Mouse (Mus musculus): ENCODE data around the gene Dnm3. TPM values are rescaled to one million over a fixed set of nuclear protein-coding genes. Genes with fewer than 3 reads are reported as not detected.

The Dnm3 gene
- polyA plus RNA-seq, 1 experiment, result 1.7 TPM

- no peak overlapping the region for H3K9ac ChIP-seq (ENCODE audit: low read depth, poor library complexity, severe bottlenecking)
- TF ChIP-seq CTCF (IDR thresholded peaks at IDR 0.05; ENCODE audit: low read depth, low read length), result no peak
- TF ChIP-seq EP300 (IDR thresholded peaks at IDR 0.05; ENCODE audit: insufficient read depth, low read depth, low read length), result no peak
- no peak for TF ChIP-seq POLR2A (IDR thresholded peaks at IDR 0.05; ENCODE audit: insufficient read depth, low read length)
- no peaks in the 10 kb centered on the region for H3K36me3 ChIP-seq (ENCODE audit: control insufficient read depth, insufficient read depth, low read length, poor library complexity, severe bottlenecking)
- H3K27me3 ChIP-seq (ENCODE audit: control insufficient read depth, insufficient read depth, low read length, poor library complexity, severe bottlenecking), result no peaks in the 10 kb centered on the region
- H3K4me3 ChIP-seq (ENCODE audit: low read depth, low read length), result no peak overlapping the region
- H3K4me1 ChIP-seq (ENCODE audit: control insufficient read depth, insufficient read depth, low read length), result no peaks in the 10 kb centered on the region
- no peaks in the 10 kb centered on the region for H3K9me3 ChIP-seq (replicated peaks; ENCODE audit: control insufficient read depth, insufficient read depth, low read length, poor library complexity, severe bottlenecking)
- H3K27ac ChIP-seq (ENCODE audit: insufficient read depth, low read length), result no peak overlapping the region
Observed at GRCm38 (mm10) chr1:162336640-162337039, 141.2 kb downstream of the Dnm3 start.

DNA sequence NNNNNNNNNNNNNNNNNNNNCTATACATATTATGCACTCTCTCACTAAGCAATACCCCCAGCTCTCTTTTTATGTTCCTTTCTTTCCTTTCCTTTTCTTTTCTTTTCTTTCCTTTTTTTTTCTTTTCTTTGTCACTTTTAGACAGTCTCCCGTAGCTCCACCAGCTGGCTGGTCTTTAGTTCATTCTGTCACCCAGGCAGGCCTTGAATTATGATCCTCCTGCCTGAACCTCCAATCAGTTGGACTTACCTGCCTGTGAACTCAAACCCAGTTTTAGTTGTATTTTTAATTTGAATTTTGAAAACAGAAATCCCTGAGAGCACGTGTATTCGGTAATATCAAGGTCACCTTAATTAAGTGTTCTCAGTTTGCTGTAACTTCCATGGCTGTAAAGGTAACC lies 141.6 kb downstream of the Dnm3 start:
- Histone ChIP-seq H3K36me3 (ENCODE audit: control insufficient read depth, insufficient read depth, low read length, poor library complexity, severe bottlenecking) (no peaks in the 10 kb centered on the region), H3K4me3 (ENCODE audit: low read depth, low read length) (no peak overlapping the region), H3K27ac (ENCODE audit: insufficient read depth, low read length) (no peak overlapping the region), H3K4me1 (ENCODE audit: control insufficient read depth, insufficient read depth, low read length) (no peaks in the 10 kb centered on the region), H3K9ac (ENCODE audit: low read depth, poor library complexity, severe bottlenecking) (no peak overlapping the region), H3K27me3 (ENCODE audit: control insufficient read depth, insufficient read depth, low read length, poor library complexity, severe bottlenecking) (no peaks in the 10 kb centered on the region), H3K9me3 (replicated peaks; ENCODE audit: control insufficient read depth, insufficient read depth, low read length, poor library complexity, severe bottlenecking) (no peaks in the 10 kb centered on the region)
- TF ChIP-seq CTCF (IDR thresholded peaks at IDR 0.05; ENCODE audit: low read depth, low read length) (no peak), POLR2A (IDR thresholded peaks at IDR 0.05; ENCODE audit: insufficient read depth, low read length) (no peak), EP300 (IDR thresholded peaks at IDR 0.05; ENCODE audit: insufficient read depth, low read depth, low read length) (no peak)

DNA sequence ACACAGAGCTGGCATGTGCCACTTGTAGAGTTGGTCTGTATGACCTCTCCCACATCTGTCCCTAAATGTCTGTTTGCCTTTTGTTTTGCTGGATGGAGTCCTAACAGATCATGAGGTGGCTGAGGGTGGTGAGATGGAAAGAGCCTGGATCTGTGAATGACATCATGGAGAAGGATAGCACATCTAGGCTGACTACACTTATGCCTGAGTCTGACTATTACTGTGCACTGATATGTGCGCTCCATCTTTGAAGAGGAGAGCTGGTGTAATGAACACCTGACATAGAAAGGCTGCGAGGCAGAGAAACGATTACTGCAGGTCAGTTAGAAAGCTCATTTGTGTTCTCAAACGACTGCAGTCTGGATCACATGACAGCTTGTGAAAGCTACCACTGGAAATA lies 149.2 kb downstream of the Dnm3 start:
- Histone ChIP-seq H3K9me3 (replicated peaks; ENCODE audit: control insufficient read depth, insufficient read depth, low read length, poor library complexity, severe bottlenecking) (no peaks in the 10 kb centered on the region), H3K27me3 (ENCODE audit: control insufficient read depth, insufficient read depth, low read length, poor library complexity, severe bottlenecking) (no peaks in the 10 kb centered on the region), H3K4me3 (ENCODE audit: low read depth, low read length) (no peak overlapping the region), H3K4me1 (ENCODE audit: control insufficient read depth, insufficient read depth, low read length) (no peaks in the 10 kb centered on the region), H3K9ac (ENCODE audit: low read depth, poor library complexity, severe bottlenecking) (no peak overlapping the region), H3K36me3 (ENCODE audit: control insufficient read depth, insufficient read depth, low read length, poor library complexity, severe bottlenecking) (no peaks in the 10 kb centered on the region), H3K27ac (ENCODE audit: insufficient read depth, low read length) (no peak overlapping the region)
- TF ChIP-seq CTCF (IDR thresholded peaks at IDR 0.05; ENCODE audit: low read depth, low read length) (no peak), POLR2A (IDR thresholded peaks at IDR 0.05; ENCODE audit: insufficient read depth, low read length) (no peak), EP300 (IDR thresholded peaks at IDR 0.05; ENCODE audit: insufficient read depth, low read depth, low read length) (no peak)

DNA sequence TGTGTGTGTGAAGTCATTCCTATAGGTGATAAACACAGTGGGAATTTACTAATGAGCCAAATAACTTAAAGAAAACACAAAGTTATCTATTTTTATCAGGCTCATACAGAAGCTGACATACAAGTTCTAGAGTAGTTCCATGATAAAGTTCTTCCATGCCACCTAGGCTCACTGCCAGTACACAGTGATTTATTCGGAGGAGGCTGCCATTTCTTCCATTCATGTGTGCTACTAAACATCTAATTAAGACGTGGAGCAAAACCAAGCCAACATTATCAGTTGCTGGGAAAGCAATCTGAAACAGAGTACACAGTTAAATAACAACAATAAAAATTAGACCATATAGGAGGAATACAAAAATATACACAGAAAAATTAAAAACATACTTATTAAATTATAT lies 150.2 kb downstream of the Dnm3 start:
- TF ChIP-seq POLR2A (IDR thresholded peaks at IDR 0.05; ENCODE audit: insufficient read depth, low read length) (no peak), EP300 (IDR thresholded peaks at IDR 0.05; ENCODE audit: insufficient read depth, low read depth, low read length) (no peak), CTCF (IDR thresholded peaks at IDR 0.05; ENCODE audit: low read depth, low read length) (no peak)
- Histone ChIP-seq H3K27ac (ENCODE audit: insufficient read depth, low read length) (no peak overlapping the region), H3K27me3 (ENCODE audit: control insufficient read depth, insufficient read depth, low read length, poor library complexity, severe bottlenecking) (no peaks in the 10 kb centered on the region), H3K36me3 (ENCODE audit: control insufficient read depth, insufficient read depth, low read length, poor library complexity, severe bottlenecking) (no peaks in the 10 kb centered on the region), H3K9me3 (replicated peaks; ENCODE audit: control insufficient read depth, insufficient read depth, low read length, poor library complexity, severe bottlenecking) (no peaks in the 10 kb centered on the region), H3K9ac (ENCODE audit: low read depth, poor library complexity, severe bottlenecking) (no peak overlapping the region), H3K4me1 (ENCODE audit: control insufficient read depth, insufficient read depth, low read length) (no peaks in the 10 kb centered on the region), H3K4me3 (ENCODE audit: low read depth, low read length) (no peak overlapping the region)

DNA sequence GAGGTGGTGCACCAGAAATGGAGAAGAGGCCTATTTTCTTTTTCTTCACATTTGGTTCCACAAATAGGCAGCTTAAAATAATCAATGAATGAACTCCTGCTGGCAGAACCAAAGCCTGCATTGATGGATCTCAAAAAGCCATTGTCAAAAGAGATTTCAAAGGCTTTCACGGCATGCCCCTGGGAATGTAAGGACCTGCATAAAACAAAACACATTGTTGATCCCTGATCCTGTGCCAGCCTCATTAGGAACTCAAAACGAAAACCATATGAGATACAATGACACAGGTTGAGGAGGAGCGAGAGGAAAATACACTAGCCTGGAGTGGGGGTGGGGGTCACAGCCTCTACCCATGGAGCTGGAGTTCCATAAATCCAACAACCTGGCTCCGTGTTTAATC lies 153.4 kb downstream of the Dnm3 start:
- TF ChIP-seq POLR2A (IDR thresholded peaks at IDR 0.05; ENCODE audit: insufficient read depth, low read length), result no peak
- no peak for TF ChIP-seq EP300 (IDR thresholded peaks at IDR 0.05; ENCODE audit: insufficient read depth, low read depth, low read length)
- no peak for TF ChIP-seq CTCF (IDR thresholded peaks at IDR 0.05; ENCODE audit: low read depth, low read length)
- Histone ChIP-seq H3K9me3 (replicated peaks; ENCODE audit: control insufficient read depth, insufficient read depth, low read length, poor library complexity, severe bottlenecking) (no peaks in the 10 kb centered on the region), H3K4me1 (ENCODE audit: control insufficient read depth, insufficient read depth, low read length) (no peaks in the 10 kb centered on the region), H3K36me3 (ENCODE audit: control insufficient read depth, insufficient read depth, low read length, poor library complexity, severe bottlenecking) (no peaks in the 10 kb centered on the region), H3K4me3 (ENCODE audit: low read depth, low read length) (no peak overlapping the region), H3K27ac (ENCODE audit: insufficient read depth, low read length) (no peak overlapping the region), H3K9ac (ENCODE audit: low read depth, poor library complexity, severe bottlenecking) (no peak overlapping the region), H3K27me3 (ENCODE audit: control insufficient read depth, insufficient read depth, low read length, poor library complexity, severe bottlenecking) (no peaks in the 10 kb centered on the region)

DNA sequence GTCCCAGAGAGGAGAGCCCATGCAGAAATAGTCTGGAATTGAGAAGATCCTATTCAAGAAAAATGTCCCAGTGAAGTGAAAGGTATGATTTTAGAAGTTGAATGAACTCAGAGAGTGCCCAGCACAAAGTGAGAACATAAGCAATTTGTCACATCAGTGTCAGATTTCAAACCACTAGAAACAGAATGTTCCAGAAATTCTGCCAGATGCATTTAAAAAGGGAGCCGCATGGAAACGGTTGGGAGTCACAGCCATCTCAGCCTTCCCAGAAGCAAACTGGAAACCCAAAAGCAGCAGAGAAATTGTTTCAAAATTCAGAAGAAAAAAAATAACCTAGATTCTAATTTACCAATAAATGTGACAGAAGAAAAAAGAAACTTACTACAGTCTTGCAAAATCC lies 154.7 kb downstream of the Dnm3 start:
- no peak overlapping the region for H3K9ac ChIP-seq (ENCODE audit: low read depth, poor library complexity, severe bottlenecking)
- no peaks in the 10 kb centered on the region for H3K9me3 ChIP-seq (replicated peaks; ENCODE audit: control insufficient read depth, insufficient read depth, low read length, poor library complexity, severe bottlenecking)
- TF ChIP-seq POLR2A (IDR thresholded peaks at IDR 0.05; ENCODE audit: insufficient read depth, low read length) (no peak), CTCF (IDR thresholded peaks at IDR 0.05; ENCODE audit: low read depth, low read length) (no peak), EP300 (IDR thresholded peaks at IDR 0.05; ENCODE audit: insufficient read depth, low read depth, low read length) (no peak)
- no peaks in the 10 kb centered on the region for H3K4me1 ChIP-seq (ENCODE audit: control insufficient read depth, insufficient read depth, low read length)
- H3K36me3 ChIP-seq (ENCODE audit: control insufficient read depth, insufficient read depth, low read length, poor library complexity, severe bottlenecking), result no peaks in the 10 kb centered on the region
- H3K27ac ChIP-seq (ENCODE audit: insufficient read depth, low read length), result no peak overlapping the region
- H3K27me3 ChIP-seq (ENCODE audit: control insufficient read depth, insufficient read depth, low read length, poor library complexity, severe bottlenecking), result no peaks in the 10 kb centered on the region
- H3K4me3 ChIP-seq (ENCODE audit: low read depth, low read length), result no peak overlapping the region
